Mouse (Mus musculus) stomach, postnatal 0 days (tissue): ENCODE results near the gene Fam8a1.

Experiments
- CTCF ChIP-seq: IDR thresholded peaks from 2 replicates; pipeline ENCODE4 v1.5.1; 2016; ENCODE audit warnings: antibody characterized with exemption, low read depth, mild to moderate bottlenecking, moderate library complexity
- EP300 ChIP-seq: optimal IDR thresholded peaks from 2 replicates; pipeline ENCODE3; 2016; ENCODE audit warnings: antibody characterized with exemption

DNA sequence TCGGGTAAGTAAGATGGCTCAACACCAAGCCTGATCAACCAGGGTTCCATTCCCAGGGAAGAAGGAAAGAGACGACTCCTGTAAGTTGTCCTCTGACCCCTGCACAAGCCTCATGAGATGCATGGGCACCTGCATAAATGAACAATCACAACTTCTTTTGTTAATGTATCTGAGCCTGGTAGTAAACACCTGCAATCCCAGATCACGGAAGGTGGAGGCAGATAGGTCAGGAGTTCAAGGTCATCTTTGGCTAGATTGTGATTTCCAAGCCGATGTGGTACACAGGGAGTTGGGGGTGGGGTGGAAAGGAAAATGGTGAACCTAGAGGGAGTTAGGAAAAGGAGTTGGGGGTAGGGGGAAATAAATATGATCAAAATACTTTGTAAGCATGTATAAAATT lies 36.5 kb upstream of the Fam8a1 start:
- TF ChIP-seq CTCF: no peak
- TF ChIP-seq EP300: no peak
